Mouse (Mus musculus) G1E (cell line): ENCODE measurements around the gene Egln1. TPM values are rescaled to one million over a fixed set of nuclear protein-coding genes. Genes with fewer than 3 reads are reported as not detected.

Experiments
- ATAC-seq: 2 replicates; pipeline ENCODE4 v1.8.0; 2016; ENCODE audit warnings: mild to moderate bottlenecking; ENCODE audit not compliant: insufficient number of reproducible peaks, poor library complexity, low FRiP score, severe bottlenecking; ENCODE audit errors: extremely low read depth
- DNase-seq: peaks from one replicate; pipeline ENCODE4 v3.0.0; 2012; ENCODE audit warnings: low spot score
- H3K27me3 ChIP-seq: 2 replicates; pipeline ENCODE4 v1.6.1; 2012; ENCODE audit warnings: mild to moderate bottlenecking, low read length, inconsistent platforms; ENCODE audit not compliant: insufficient read depth
- H3K36me3 ChIP-seq: replicated peaks from 2 replicates; pipeline ENCODE3; 2012; ENCODE audit warnings: mild to moderate bottlenecking, inconsistent platforms
- H3K4me1 ChIP-seq: 2 replicates; pipeline ENCODE4 v1.6.1; 2012; ENCODE audit warnings: low read depth, low read length, inconsistent platforms, mixed read lengths; ENCODE audit not compliant: insufficient read depth
- H3K4me3 ChIP-seq: 2 replicates; pipeline ENCODE4 v1.5.1; 2012; ENCODE audit warnings: low read depth, mild to moderate bottlenecking, inconsistent platforms, low read length, moderate library complexity, mixed read lengths
- H3K9me3 ChIP-seq: replicated peaks from 2 replicates; pipeline ENCODE4 v1.6.1; 2012; ENCODE audit warnings: inconsistent platforms
- CTCF ChIP-seq: IDR thresholded peaks from 2 replicates; pipeline ENCODE4 v1.5.1; 2012; ENCODE audit warnings: low read depth, low read length, inconsistent platforms, mixed read lengths
- GATA1 ChIP-seq: IDR thresholded peaks from 2 replicates; pipeline ENCODE4 v1.6.1; 2012; ENCODE audit warnings: borderline replicate concordance, low read length, inconsistent platforms, mixed read lengths
- GATA2 ChIP-seq: IDR thresholded peaks from 2 replicates; pipeline ENCODE4 v1.6.1; 2012; ENCODE audit warnings: low read depth, low read length, inconsistent platforms, borderline replicate concordance
- POLR2AphosphoS5 ChIP-seq: IDR thresholded peaks from 2 replicates; pipeline ENCODE4 v1.6.1; 2012; ENCODE audit warnings: low read depth, low read length, inconsistent platforms; ENCODE audit not compliant: insufficient replicate concordance
- TAL1 ChIP-seq: conservative IDR thresholded peaks from 2 replicates; pipeline ENCODE4 v1.6.1; 2012; ENCODE audit warnings: low read depth, low read length, inconsistent platforms, mixed read lengths
- polyA plus RNA-seq: library from polyadenylated mRNA; stranded (reverse); fragments of >175 nt; gene quantifications from 2 replicates; pipeline ENCODE4 v1.2.3, GENCODE M21; 2012
- total RNA-seq, 2 experiments: library from RNA; stranded (forward) in 1 of 2; stranded (reverse) in 1 of 2; fragments of 200-1000 nt in 1 of 2; fragments of >200 nt in 1 of 2; fragmentation: Nextera tagmentation in 1 of 2; gene quantifications; 2 replicates each; pipeline ENCODE4 v1.2.3; 2014 to 2017

Gene Egln1
- total and polyA plus RNA-seq, 3 experiments: 17.6 to 39.3 (median 33.8) TPM

DNA sequence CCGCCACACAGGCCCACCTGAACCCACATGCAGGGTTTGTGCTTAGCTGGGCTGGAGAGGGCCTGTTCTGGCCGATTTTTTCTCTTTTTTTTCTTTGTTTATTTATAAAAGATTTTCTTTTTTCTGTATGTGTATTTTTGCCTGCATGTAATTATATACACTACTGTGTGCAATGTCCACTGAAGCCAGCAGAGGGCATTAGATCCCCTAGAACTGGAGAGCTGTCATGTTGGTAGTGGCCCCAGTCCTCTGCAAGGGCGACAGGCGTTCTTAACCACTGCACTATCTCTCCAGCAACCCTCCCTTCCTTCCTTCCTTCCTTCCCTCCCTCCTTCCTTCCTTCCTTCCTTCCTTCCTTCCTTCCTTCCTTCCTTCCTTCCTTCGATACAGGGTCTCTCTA, 60.7 kb downstream of the Egln1 start:
- H3K4me1 ChIP-seq: peaks cover 29% of the 10 kb centered on the region
- no peaks in the 10 kb centered on the region for H3K27me3 ChIP-seq
- H3K4me3 ChIP-seq: no peak overlapping the region
- H3K36me3 ChIP-seq: peaks cover 98% of the 10 kb centered on the region
- DNase-seq (no peak), ATAC-seq (no peak)
- TF ChIP-seq TAL1 (no peak), GATA1 (no peak), POLR2AphosphoS5 (no peak), CTCF (no peak), GATA2 (no peak)
- peaks cover 8% of the 10 kb centered on the region for H3K9me3 ChIP-seq

DNA sequence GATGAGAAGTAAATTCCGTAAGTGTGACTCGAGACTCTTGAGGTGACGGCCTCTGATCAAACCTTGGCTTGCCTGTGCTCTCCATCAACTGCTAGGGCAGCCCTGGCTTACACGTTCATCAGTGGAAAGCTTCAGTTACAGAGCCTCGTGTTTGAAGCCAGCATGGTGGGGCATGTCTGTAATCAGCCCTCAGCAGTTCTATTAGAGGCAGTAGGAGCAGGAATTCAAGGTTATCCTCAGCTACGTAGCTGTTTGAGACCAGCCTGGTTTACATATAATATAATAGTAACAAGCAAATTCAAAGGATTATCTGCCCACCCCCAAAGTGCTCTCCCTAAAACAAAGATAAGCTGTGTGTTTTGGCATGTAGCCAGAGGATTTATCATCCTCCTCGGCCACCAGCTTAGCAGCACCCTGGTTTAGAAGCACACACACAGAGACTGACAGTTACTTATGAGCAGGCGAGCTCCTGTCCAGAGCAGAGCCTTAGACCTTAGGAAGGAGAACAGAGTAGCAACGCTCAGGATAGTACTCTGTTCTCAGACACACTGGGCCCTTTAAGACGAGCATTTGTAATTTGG, 70.1 kb downstream of the Egln1 start:
- peaks cover 98% of the 10 kb centered on the region for H3K36me3 ChIP-seq
- DNase-seq (no peak), ATAC-seq (no peak)

DNA sequence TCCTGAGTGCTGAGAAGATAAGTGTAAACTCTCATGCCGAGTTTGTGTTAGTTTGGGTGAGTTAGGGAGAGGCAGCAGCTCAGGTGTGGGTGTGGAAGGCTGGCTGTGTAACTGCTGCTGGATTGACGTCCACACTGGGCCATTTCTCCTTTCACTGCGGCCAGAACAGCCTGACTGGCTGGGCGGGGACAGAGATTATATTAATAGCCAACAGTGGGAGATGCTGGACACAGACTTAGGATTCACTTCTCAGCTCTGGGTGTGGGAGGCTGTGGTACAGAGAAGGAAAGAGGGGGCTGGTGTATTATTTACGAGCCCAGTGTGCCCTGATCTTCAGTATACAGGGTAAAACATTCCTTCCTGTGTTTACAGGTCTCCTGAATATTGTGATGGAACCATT, 71.0 kb downstream of the Egln1 start:
- H3K36me3 ChIP-seq: peaks cover 98% of the 10 kb centered on the region
- no peak for DNase-seq
- no peaks in the 10 kb centered on the region for H3K9me3 ChIP-seq
- TF ChIP-seq GATA2: no peak
- ATAC-seq: no peak
- H3K4me1 ChIP-seq: peaks cover 12% of the 10 kb centered on the region; the same call in 1 of the 2 replicates
- H3K27me3 ChIP-seq: no peaks in the 10 kb centered on the region
- H3K4me3 ChIP-seq: no peak overlapping the region

More for the DNA sequence above, 70.1 kb downstream of the Egln1 start:
- Histone ChIP-seq H3K27me3 (no peaks in the 10 kb centered on the region), H3K9me3 (no peaks in the 10 kb centered on the region), H3K4me3 (no peak overlapping the region), H3K4me1 (peaks cover 12% of the 10 kb centered on the region; the same call in 1 of the 2 replicates)
- no peak for TF ChIP-seq GATA2
- TF ChIP-seq POLR2AphosphoS5: no peak
- no peak for TF ChIP-seq GATA1
- TF ChIP-seq TAL1: no peak
- TF ChIP-seq CTCF: no peak

DNA sequence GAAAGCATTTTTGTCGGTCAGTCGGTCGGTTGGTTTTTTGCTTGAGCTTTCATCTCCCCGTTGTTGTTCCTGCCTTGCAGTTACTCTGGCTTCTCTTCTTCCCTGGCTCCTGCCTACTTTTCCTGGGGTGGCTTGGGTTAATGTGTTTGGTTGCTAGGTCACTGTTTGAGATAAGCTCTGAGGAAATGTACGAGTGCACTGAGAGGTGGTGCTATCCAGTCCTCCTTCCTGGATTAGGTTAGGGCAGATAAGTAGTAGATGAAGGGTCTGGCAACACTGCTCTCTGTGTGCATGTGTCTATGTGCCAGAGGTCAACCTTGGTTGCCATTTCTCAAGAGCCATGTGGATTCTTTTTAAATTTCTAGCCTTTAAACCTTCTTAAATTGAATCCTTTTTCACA, 76.4 kb downstream of the Egln1 start:
- ATAC-seq (no peak), DNase-seq (no peak)
- Histone ChIP-seq H3K27me3 (no peaks in the 10 kb centered on the region), H3K9me3 (no peaks in the 10 kb centered on the region), H3K4me3 (no peak overlapping the region), H3K36me3 (peaks cover 98% of the 10 kb centered on the region), H3K4me1 (peaks cover 18% of the 10 kb centered on the region)
- TF ChIP-seq CTCF: no peak
- TF ChIP-seq GATA2: no peak
- no peak for TF ChIP-seq TAL1
- TF ChIP-seq POLR2AphosphoS5: no peak
- TF ChIP-seq GATA1: no peak

DNA sequence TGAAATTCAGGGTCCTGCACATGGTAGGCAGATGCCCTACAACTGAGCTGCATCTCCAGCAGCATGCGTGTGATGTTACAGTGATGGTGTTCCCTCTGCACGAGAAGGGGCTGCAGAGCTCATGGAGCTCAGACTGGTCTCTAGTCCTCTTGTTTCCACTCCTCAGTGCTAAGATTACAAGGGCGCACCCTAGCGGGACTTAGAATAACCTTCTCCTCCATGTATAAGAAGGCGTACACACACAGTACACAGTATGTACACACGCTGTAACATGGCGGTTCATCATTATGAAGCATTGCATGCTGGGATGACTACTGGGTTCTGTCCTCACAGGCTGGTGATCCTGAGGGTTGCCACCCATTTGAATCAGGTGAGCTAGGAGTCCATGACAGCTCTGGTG, 77.0 kb downstream of the Egln1 start:
- Histone ChIP-seq H3K36me3 (peaks cover 98% of the 10 kb centered on the region), H3K4me3 (no peak overlapping the region)
- ATAC-seq: no peak

DNA sequence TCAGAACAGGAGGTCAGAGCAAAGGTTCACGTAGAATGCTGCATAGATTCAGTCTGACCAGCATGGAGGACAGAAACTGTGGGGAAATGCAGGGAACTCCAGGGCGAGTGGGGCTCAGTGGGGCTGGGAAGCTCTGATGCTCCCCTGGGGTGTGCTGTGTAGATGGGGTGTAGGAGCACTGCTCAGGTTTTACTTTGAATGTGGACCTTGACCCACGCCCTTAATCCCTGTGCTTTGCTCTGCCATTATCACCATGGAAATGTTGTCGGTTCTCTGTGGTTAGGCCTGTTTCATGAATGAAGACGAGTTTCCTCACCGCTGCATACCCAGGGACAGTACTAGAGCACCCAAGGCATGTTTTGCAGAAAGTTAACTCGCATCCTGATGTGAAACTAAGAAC, 77.7 kb downstream of the Egln1 start:
- peaks cover 97% of the 10 kb centered on the region for H3K36me3 ChIP-seq
- no peak for ATAC-seq
- TF ChIP-seq GATA1: no peak
- no peak for TF ChIP-seq POLR2AphosphoS5
- TF ChIP-seq GATA2: no peak
- no peak for TF ChIP-seq TAL1
- TF ChIP-seq CTCF: no peak

More for the DNA sequence above, 77.0 kb downstream of the Egln1 start:
- TF ChIP-seq GATA1: no peak
- no peak for TF ChIP-seq CTCF
- TF ChIP-seq POLR2AphosphoS5: no peak
- no peak for TF ChIP-seq TAL1
- TF ChIP-seq GATA2: no peak
- no peaks in the 10 kb centered on the region for H3K9me3 ChIP-seq
- H3K4me1 ChIP-seq: peaks cover 24% of the 10 kb centered on the region
- no peak for DNase-seq
- no peaks in the 10 kb centered on the region for H3K27me3 ChIP-seq

More for the DNA sequence above, 77.7 kb downstream of the Egln1 start:
- DNase-seq: no peak
- Histone ChIP-seq H3K4me1 (peaks cover 30% of the 10 kb centered on the region), H3K9me3 (no peaks in the 10 kb centered on the region), H3K27me3 (no peaks in the 10 kb centered on the region), H3K4me3 (no peak overlapping the region)
